Mouse (Mus musculus): ENCODE measurements around the gene Asic2. TPM values are rescaled to one million over a fixed set of nuclear protein-coding genes. Genes with fewer than 3 reads are reported as not detected.

The Asic2 gene
- polyA plus RNA-seq, 1 experiment = 0.75 TPM

GRCm38 (mm10) chr11:80903426-80903825, 1064.8 kb downstream of the Asic2 start:
- H3K36me3 ChIP-seq (ENCODE audit: control insufficient read depth, insufficient read depth, low read length) = no peaks in the 10 kb centered on the region
- no peak overlapping the region for H3K4me3 ChIP-seq (ENCODE audit: insufficient read depth, low read depth, low read length)
- no peak overlapping the region for H3K27ac ChIP-seq (ENCODE audit: insufficient read depth, low read depth, low read length)
- 62% methylated on average over 10 of the region's 10 CpGs for WGBS
- TF ChIP-seq CTCF (conservative IDR thresholded peaks at IDR 0.05; ENCODE audit: insufficient read depth, insufficient read length, low read depth, low read length) (no peak), POLR2A (IDR thresholded peaks at IDR 0.05; ENCODE audit: low read depth, low read length) (no peak)
- no peaks in the 10 kb centered on the region for H3K4me1 ChIP-seq (ENCODE audit: control insufficient read depth, insufficient read depth, low read length)
- no peaks in the 10 kb centered on the region for H3K27me3 ChIP-seq (replicated peaks; ENCODE audit: control insufficient read depth, insufficient read depth, low read length)
- DNase-seq = no peak

GRCm38 (mm10) chr11:80902664-80903063, 1065.6 kb downstream of the Asic2 start:
- Histone ChIP-seq H3K4me1 (ENCODE audit: control insufficient read depth, insufficient read depth, low read length) (no peaks in the 10 kb centered on the region), H3K27ac (ENCODE audit: insufficient read depth, low read depth, low read length) (no peak overlapping the region), H3K27me3 (replicated peaks; ENCODE audit: control insufficient read depth, insufficient read depth, low read length) (no peaks in the 10 kb centered on the region), H3K36me3 (ENCODE audit: control insufficient read depth, insufficient read depth, low read length) (no peaks in the 10 kb centered on the region), H3K4me3 (ENCODE audit: insufficient read depth, low read depth, low read length) (no peak overlapping the region)
- TF ChIP-seq POLR2A (IDR thresholded peaks at IDR 0.05; ENCODE audit: low read depth, low read length) (no peak), CTCF (conservative IDR thresholded peaks at IDR 0.05; ENCODE audit: insufficient read depth, insufficient read length, low read depth, low read length) (no peak)
- DNase-seq = no peak
- WGBS = 28% methylated on average over 7 of the region's 7 CpGs

- 78% methylated on average over 4 of the region's 4 CpGs for WGBS
- Histone ChIP-seq H3K4me3 (ENCODE audit: insufficient read depth, low read depth, low read length) (no peak overlapping the region), H3K27ac (ENCODE audit: insufficient read depth, low read depth, low read length) (no peak overlapping the region), H3K36me3 (ENCODE audit: control insufficient read depth, insufficient read depth, low read length) (no peaks in the 10 kb centered on the region), H3K27me3 (replicated peaks; ENCODE audit: control insufficient read depth, insufficient read depth, low read length) (no peaks in the 10 kb centered on the region), H3K4me1 (ENCODE audit: control insufficient read depth, insufficient read depth, low read length) (no peaks in the 10 kb centered on the region)
- DNase-seq = no peak
- TF ChIP-seq CTCF (conservative IDR thresholded peaks at IDR 0.05; ENCODE audit: insufficient read depth, insufficient read length, low read depth, low read length) (no peak), POLR2A (IDR thresholded peaks at IDR 0.05; ENCODE audit: low read depth, low read length) (no peak)
Measured at GRCm38 (mm10) chr11:80900555-80900954, 1067.7 kb downstream of the Asic2 start.

GRCm38 (mm10) chr11:80895853-80896252, 1072.4 kb downstream of the Asic2 start:
- no peaks in the 10 kb centered on the region for H3K4me1 ChIP-seq (ENCODE audit: control insufficient read depth, insufficient read depth, low read length)
- no peak overlapping the region for H3K4me3 ChIP-seq (ENCODE audit: insufficient read depth, low read depth, low read length)
- no peak overlapping the region for H3K27ac ChIP-seq (ENCODE audit: insufficient read depth, low read depth, low read length)
- H3K27me3 ChIP-seq (replicated peaks; ENCODE audit: control insufficient read depth, insufficient read depth, low read length) = no peaks in the 10 kb centered on the region
- no peaks in the 10 kb centered on the region for H3K36me3 ChIP-seq (ENCODE audit: control insufficient read depth, insufficient read depth, low read length)
- 89% methylated on average over 3 of the region's 3 CpGs for WGBS
- no peak for DNase-seq
- TF ChIP-seq CTCF (conservative IDR thresholded peaks at IDR 0.05; ENCODE audit: insufficient read depth, insufficient read length, low read depth, low read length) (no peak), POLR2A (IDR thresholded peaks at IDR 0.05; ENCODE audit: low read depth, low read length) (no peak)

GRCm38 (mm10) chr11:80889336-80890063, 1078.8 kb downstream of the Asic2 start:
- no peak for TF ChIP-seq CTCF (conservative IDR thresholded peaks at IDR 0.05; ENCODE audit: insufficient read depth, insufficient read length, low read depth, low read length)
- no peak for TF ChIP-seq POLR2A (IDR thresholded peaks at IDR 0.05; ENCODE audit: low read depth, low read length)
- Histone ChIP-seq H3K27ac (ENCODE audit: insufficient read depth, low read depth, low read length) (no peak overlapping the region), H3K27me3 (replicated peaks; ENCODE audit: control insufficient read depth, insufficient read depth, low read length) (no peaks in the 10 kb centered on the region), H3K36me3 (ENCODE audit: control insufficient read depth, insufficient read depth, low read length) (no peaks in the 10 kb centered on the region), H3K4me1 (ENCODE audit: control insufficient read depth, insufficient read depth, low read length) (no peaks in the 10 kb centered on the region), H3K4me3 (ENCODE audit: insufficient read depth, low read depth, low read length) (no peak overlapping the region)
- 53% methylated on average over 7 of the region's 7 CpGs for WGBS
- no peak for DNase-seq

- no peak overlapping the region for H3K4me3 ChIP-seq (ENCODE audit: insufficient read depth, low read depth, low read length)
- peak; percentile 5 for DNase-seq
- TF ChIP-seq POLR2A (IDR thresholded peaks at IDR 0.05; ENCODE audit: low read depth, low read length) (no peak), CTCF (conservative IDR thresholded peaks at IDR 0.05; ENCODE audit: insufficient read depth, insufficient read length, low read depth, low read length) (no peak)
- H3K27me3 ChIP-seq (replicated peaks; ENCODE audit: control insufficient read depth, insufficient read depth, low read length) = no peaks in the 10 kb centered on the region
- 56% methylated on average over 3 of the region's 3 CpGs for WGBS
- no peaks in the 10 kb centered on the region for H3K36me3 ChIP-seq (ENCODE audit: control insufficient read depth, insufficient read depth, low read length)
- H3K4me1 ChIP-seq (ENCODE audit: control insufficient read depth, insufficient read depth, low read length) = no peaks in the 10 kb centered on the region
- no peak overlapping the region for H3K27ac ChIP-seq (ENCODE audit: insufficient read depth, low read depth, low read length)
Measured at GRCm38 (mm10) chr11:80887021-80887420, 1081.2 kb downstream of the Asic2 start.

GRCm38 (mm10) chr11:80886365-80886764, 1081.9 kb downstream of the Asic2 start:
- 74% methylated on average over 7 of the region's 7 CpGs for WGBS
- no peaks in the 10 kb centered on the region for H3K27me3 ChIP-seq (replicated peaks; ENCODE audit: control insufficient read depth, insufficient read depth, low read length)
- TF ChIP-seq CTCF (conservative IDR thresholded peaks at IDR 0.05; ENCODE audit: insufficient read depth, insufficient read length, low read depth, low read length) = no peak
- no peak for TF ChIP-seq POLR2A (IDR thresholded peaks at IDR 0.05; ENCODE audit: low read depth, low read length)

More at GRCm38 (mm10) chr11:80886365-80886764, 1081.9 kb downstream of the Asic2 start:
- no peak overlapping the region for H3K27ac ChIP-seq (ENCODE audit: insufficient read depth, low read depth, low read length)
- no peaks in the 10 kb centered on the region for H3K4me1 ChIP-seq (ENCODE audit: control insufficient read depth, insufficient read depth, low read length)
- no peak for DNase-seq
- H3K36me3 ChIP-seq (ENCODE audit: control insufficient read depth, insufficient read depth, low read length) = no peaks in the 10 kb centered on the region
- H3K4me3 ChIP-seq (ENCODE audit: insufficient read depth, low read depth, low read length) = no peak overlapping the region
